Mouse (Mus musculus) thymus, adult 2 months (tissue): ENCODE measurements around the gene Gm48551. TPM values are rescaled to one million over a fixed set of nuclear protein-coding genes. Genes with fewer than 3 reads are reported as not detected.

Experiments used
- DNase-seq: peaks from one replicate; pipeline ENCODE4 v3.0.0; 2021
- H3K27ac ChIP-seq: fragments of 200-500 bp; 2 replicates; pipeline ENCODE4 v1.5.1; 2012; ENCODE audit warnings: low read length, control low read depth; ENCODE audit not compliant: control insufficient read depth, insufficient read depth
- H3K27me3 ChIP-seq: fragments of 200-500 bp; 2 replicates; pipeline ENCODE4 v1.6.1; 2012; ENCODE audit warnings: mild to moderate bottlenecking, low read length, moderate library complexity, mixed read lengths; ENCODE audit not compliant: control insufficient read depth, insufficient read depth
- H3K36me3 ChIP-seq: fragments of 200-500 bp; 2 replicates; pipeline ENCODE4 v1.6.1; 2012; ENCODE audit warnings: mild to moderate bottlenecking, low read length, moderate library complexity; ENCODE audit not compliant: control insufficient read depth, insufficient read depth
- H3K4me1 ChIP-seq: fragments of 200-500 bp; replicated peaks from 2 replicates; pipeline ENCODE4 v1.6.1; 2012; ENCODE audit warnings: low read length; ENCODE audit not compliant: control insufficient read depth, insufficient read depth
- H3K4me3 ChIP-seq: fragments of 200-500 bp; 2 replicates; pipeline ENCODE4 v1.5.1; 2012; ENCODE audit warnings: mild to moderate bottlenecking, low read length, control low read depth, moderate library complexity; ENCODE audit not compliant: control insufficient read depth, insufficient read depth
- CTCF ChIP-seq: fragments of 200-500 bp; IDR thresholded peaks from 2 replicates; pipeline ENCODE4 v1.5.1; 2012; ENCODE audit warnings: mild to moderate bottlenecking, control low read depth, low read length, moderate library complexity, borderline replicate concordance; ENCODE audit not compliant: control insufficient read depth, poor library complexity, insufficient read depth; ENCODE audit errors: extremely low read depth
- POLR2A ChIP-seq: fragments of 200-500 bp; IDR thresholded peaks from 2 replicates; pipeline ENCODE4 v1.6.1; 2012; ENCODE audit warnings: mild to moderate bottlenecking, low read length, control low read depth, moderate library complexity; ENCODE audit not compliant: control insufficient read depth, poor library complexity, insufficient read depth; ENCODE audit errors: extremely low read depth
- WGBS: fragments of 180-500 bp; shearing (Covaris S2); methylation state at CpG from one replicate; pipeline ENCODE4 v1.1.7; 2018; 5-methylcytosine and 5-hydroxymethylcytosine counted together
- polyA plus RNA-seq: library from polyadenylated mRNA; depleted of rRNA; stranded (reverse); fragments of >200 nt; gene quantifications from 2 replicates; pipeline ENCODE4 v1.2.3, GENCODE M21; 2012

Gm48551 gene
- polyA plus RNA-seq, 1 experiment: 5.3 TPM

- H3K4me3 ChIP-seq: peak overlapping the region; percentile 14; the same call in 1 of the 2 replicates
- no peak for TF ChIP-seq CTCF
- H3K27ac ChIP-seq: peak overlapping the region; percentile 84
- DNase-seq: peak; percentile 76
- 8% methylated on average over 9 of the region's 9 CpGs for WGBS
- H3K4me1 ChIP-seq: peaks cover 36% of the 10 kb centered on the region
- H3K27me3 ChIP-seq: no peaks in the 10 kb centered on the region
- no peaks in the 10 kb centered on the region for H3K36me3 ChIP-seq
Observed at GRCm38 (mm10) chr10:81351678-81352291, 32.5 kb upstream of the Gm48551 start.

GRCm38 (mm10) chr10:81354738-81355477, 29.4 kb upstream of the Gm48551 start:
- TF ChIP-seq POLR2A: no peak
- no peak for TF ChIP-seq CTCF
- WGBS: 92% methylated on average over 9 of the region's 9 CpGs
- H3K36me3 ChIP-seq: no peaks in the 10 kb centered on the region
- peaks cover 41% of the 10 kb centered on the region for H3K4me1 ChIP-seq
- H3K4me3 ChIP-seq: no peak overlapping the region
- no peaks in the 10 kb centered on the region for H3K27me3 ChIP-seq
- no peak for DNase-seq
- H3K27ac ChIP-seq: no peak overlapping the region

GRCm38 (mm10) chr10:81355533-81355932, 28.7 kb upstream of the Gm48551 start:
- no peaks in the 10 kb centered on the region for H3K36me3 ChIP-seq
- H3K27me3 ChIP-seq: no peaks in the 10 kb centered on the region
- TF ChIP-seq POLR2A (no peak), CTCF (no peak)
- H3K4me1 ChIP-seq: peaks cover 41% of the 10 kb centered on the region
- DNase-seq: no peak
- H3K27ac ChIP-seq: no peak overlapping the region
- 90% methylated on average over 4 of the region's 4 CpGs for WGBS
- H3K4me3 ChIP-seq: no peak overlapping the region

- WGBS: 17% methylated on average over 12 of the region's 12 CpGs
- H3K4me1 ChIP-seq: peaks cover 41% of the 10 kb centered on the region
- peak overlapping the region; percentile 64 for H3K4me3 ChIP-seq
- H3K27me3 ChIP-seq: no peaks in the 10 kb centered on the region
- TF ChIP-seq CTCF (no peak), POLR2A (no peak)
- no peak for DNase-seq
- no peaks in the 10 kb centered on the region for H3K36me3 ChIP-seq
- peak overlapping the region; percentile 48; the same call in 1 of the 2 replicates for H3K27ac ChIP-seq
Observed at GRCm38 (mm10) chr10:81356352-81356990, 27.8 kb upstream of the Gm48551 start.

GRCm38 (mm10) chr10:81356991-81357844, 27.0 kb upstream of the Gm48551 start, which contains the start of gene Mfsd12:
TSS of gene Mfsd12 (plus strand) at chr10:81357491.
- no peaks in the 10 kb centered on the region for H3K36me3 ChIP-seq
- peak; percentile 89 for DNase-seq
- TF ChIP-seq POLR2A: peak; percentile 74
- peak; percentile 68; the same call in 1 of the 2 replicates for TF ChIP-seq CTCF
- H3K27me3 ChIP-seq: no peaks in the 10 kb centered on the region
- H3K4me1 ChIP-seq: peaks cover 34% of the 10 kb centered on the region
- peak within 1 kb of the TSS; percentile 64 for H3K4me3 ChIP-seq
- 2% methylated on average over 79 of the region's 79 CpGs for WGBS
- H3K27ac ChIP-seq: peak within 1 kb of the TSS; percentile 48; the same call in 1 of the 2 replicates

- no peak for TF ChIP-seq POLR2A
- no peak for TF ChIP-seq CTCF
- peaks cover 28% of the 10 kb centered on the region for H3K4me1 ChIP-seq
- DNase-seq: no peak
- no peaks in the 10 kb centered on the region for H3K27me3 ChIP-seq
- H3K36me3 ChIP-seq: no peaks in the 10 kb centered on the region
- no peak overlapping the region for H3K27ac ChIP-seq
- H3K4me3 ChIP-seq: peak overlapping the region; percentile 64
- 35% methylated on average over 4 of the region's 4 CpGs for WGBS
Observed at GRCm38 (mm10) chr10:81358209-81358608, 26.1 kb upstream of the Gm48551 start.
